Mouse (Mus musculus) cortical plate, adult 2 months (tissue): ENCODE results near the gene Fam241b. TPM values are rescaled to one million over a fixed set of nuclear protein-coding genes. Genes with fewer than 3 reads are reported as not detected.

Experiments used
- H3K27ac ChIP-seq: fragments of 200-500 bp; 2 replicates; pipeline ENCODE4 v1.5.1; 2012; ENCODE audit warnings: low read length, control low read depth, inconsistent platforms; ENCODE audit not compliant: insufficient read depth
- H3K4me1 ChIP-seq: fragments of 200-500 bp; 2 replicates; pipeline ENCODE4 v1.6.1; 2011; ENCODE audit warnings: low read length; ENCODE audit not compliant: control insufficient read depth, insufficient read depth
- H3K4me3 ChIP-seq: fragments of 200-500 bp; 2 replicates; pipeline ENCODE4 v1.5.1; 2011; ENCODE audit warnings: mild to moderate bottlenecking, low read length, control low read depth; ENCODE audit not compliant: insufficient read depth
- CTCF ChIP-seq: fragments of 200-500 bp; IDR thresholded peaks from 2 replicates; pipeline ENCODE4 v1.5.1; 2011; ENCODE audit warnings: mild to moderate bottlenecking, control low read depth, low read length; ENCODE audit not compliant: insufficient read depth; ENCODE audit errors: extremely low read depth
- POLR2A ChIP-seq: fragments of 200-500 bp; IDR thresholded peaks from 2 replicates; pipeline ENCODE4 v1.6.1; 2011; ENCODE audit warnings: mild to moderate bottlenecking, low read length, control low read depth; ENCODE audit not compliant: insufficient read depth; ENCODE audit errors: extremely low read depth
- polyA plus RNA-seq: library from polyadenylated mRNA; depleted of rRNA; stranded (reverse); fragments of >200 nt; gene quantifications from 2 replicates; pipeline ENCODE4 v1.2.3, GENCODE M21; 2012

Gene Fam241b
- polyA plus RNA-seq, 1 experiment = 50.3 TPM

DNA sequence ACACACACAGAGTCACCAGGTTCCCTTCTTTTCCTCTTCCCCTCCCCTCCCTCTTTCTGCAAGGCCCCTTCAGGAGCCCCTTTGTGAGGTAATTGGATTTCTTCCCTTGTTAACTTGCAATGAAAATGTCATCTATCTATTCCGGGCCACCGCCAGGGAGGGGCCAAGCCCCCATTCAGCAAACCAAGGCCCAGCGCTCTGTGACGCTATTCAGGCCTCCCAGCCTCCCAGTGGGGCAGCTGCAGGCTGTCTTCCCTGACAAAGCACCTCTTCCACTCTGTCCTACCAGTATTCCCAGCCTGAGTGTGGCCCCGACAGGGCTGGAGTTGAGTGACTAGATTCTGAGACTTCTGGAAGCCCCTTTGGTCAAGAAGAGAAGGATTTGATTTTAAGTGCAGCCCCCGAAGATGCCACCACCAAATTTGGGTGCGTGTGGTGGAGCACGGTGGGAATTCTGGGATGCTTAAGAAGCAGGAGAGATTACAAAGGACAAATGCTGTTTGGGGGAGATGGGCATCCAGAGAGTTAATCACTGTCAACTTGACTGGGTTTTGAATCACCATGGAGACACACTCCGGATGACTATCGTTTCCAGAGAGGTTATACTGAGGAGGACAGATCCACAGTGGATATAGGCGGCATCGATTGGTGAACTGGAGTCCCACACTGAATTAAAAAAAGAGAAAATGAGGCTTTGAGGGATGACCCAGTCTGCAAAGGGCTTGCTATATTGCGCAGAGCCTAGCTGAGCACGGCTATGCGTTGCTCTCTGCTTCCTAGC is 31.0 kb upstream of the Fam241b start:
- Histone ChIP-seq H3K4me3 (no peak overlapping the region), H3K4me1 (no peaks in the 10 kb centered on the region), H3K27ac (no peak overlapping the region)
- TF ChIP-seq CTCF (no peak), POLR2A (no peak)

GRCm38 (mm10) chr10:62173941-62174448 is 30.3 kb upstream of the Fam241b start:
- no peak overlapping the region for H3K27ac ChIP-seq
- H3K4me1 ChIP-seq = no peaks in the 10 kb centered on the region
- H3K4me3 ChIP-seq = no peak overlapping the region
- TF ChIP-seq CTCF = no peak
- no peak for TF ChIP-seq POLR2A

- Histone ChIP-seq H3K4me3 (no peak overlapping the region), H3K27ac (no peak overlapping the region), H3K4me1 (no peaks in the 10 kb centered on the region)
- TF ChIP-seq POLR2A (no peak), CTCF (no peak)
Measured at GRCm38 (mm10) chr10:62172841-62173553, 29.3 kb upstream of the Fam241b start.

- TF ChIP-seq CTCF (no peak), POLR2A (no peak)
- no peak overlapping the region for H3K4me3 ChIP-seq
- no peak overlapping the region for H3K27ac ChIP-seq
- no peaks in the 10 kb centered on the region for H3K4me1 ChIP-seq
Measured at GRCm38 (mm10) chr10:62162410-62162809, 18.7 kb upstream of the Fam241b start.

- no peak for TF ChIP-seq CTCF
- no peak for TF ChIP-seq POLR2A
- H3K4me1 ChIP-seq = no peaks in the 10 kb centered on the region
- H3K4me3 ChIP-seq = no peak overlapping the region
- H3K27ac ChIP-seq = no peak overlapping the region
Measured at GRCm38 (mm10) chr10:62149929-62150328, 6.2 kb upstream of the Fam241b start.

DNA sequence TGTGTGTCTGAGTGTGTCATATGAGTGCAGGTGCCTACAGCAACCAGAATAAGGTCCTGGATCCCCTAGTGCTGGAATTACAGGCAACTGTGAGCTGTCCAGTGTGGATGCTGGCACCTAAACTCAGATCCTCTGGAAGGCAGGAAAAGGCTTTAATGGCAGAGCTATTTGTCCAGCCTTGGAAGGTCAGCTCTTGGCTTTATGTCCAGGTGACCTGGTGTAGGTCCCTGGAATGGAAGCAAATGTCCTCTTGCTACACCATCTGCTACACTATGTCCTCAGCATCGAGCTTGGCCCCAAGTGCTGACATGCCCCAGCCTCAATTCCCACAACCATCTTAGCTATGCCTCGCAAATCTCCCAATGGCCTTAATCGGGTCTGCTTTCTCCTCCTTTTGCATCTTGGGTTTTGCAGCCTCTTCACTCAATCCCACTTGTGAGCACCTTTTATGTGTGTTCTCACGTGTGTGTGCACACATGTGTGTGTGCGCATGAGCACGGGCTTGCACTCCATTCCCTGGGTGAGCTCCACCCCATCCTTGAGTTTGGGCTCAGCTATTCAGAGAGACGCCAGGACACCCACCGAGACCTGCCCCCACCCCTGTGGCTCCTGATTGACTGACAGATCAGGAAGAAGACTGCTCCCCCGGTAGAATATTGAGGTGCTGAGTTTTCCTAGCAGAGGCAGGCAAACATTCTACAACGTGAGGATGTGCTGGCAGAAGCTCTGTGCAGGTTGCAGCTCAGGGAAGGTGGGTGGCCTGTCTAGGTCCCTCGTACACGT is 3.9 kb upstream of the Fam241b start:
- no peak for TF ChIP-seq CTCF
- H3K27ac ChIP-seq = no peak overlapping the region
- H3K4me3 ChIP-seq = no peak overlapping the region
- no peaks in the 10 kb centered on the region for H3K4me1 ChIP-seq

GRCm38 (mm10) chr10:62145957-62146356 is 2.2 kb upstream of the Fam241b start:
- no peak for TF ChIP-seq CTCF
- Histone ChIP-seq H3K4me1 (no peaks in the 10 kb centered on the region), H3K27ac (no peak overlapping the region), H3K4me3 (no peak overlapping the region)

DNA sequence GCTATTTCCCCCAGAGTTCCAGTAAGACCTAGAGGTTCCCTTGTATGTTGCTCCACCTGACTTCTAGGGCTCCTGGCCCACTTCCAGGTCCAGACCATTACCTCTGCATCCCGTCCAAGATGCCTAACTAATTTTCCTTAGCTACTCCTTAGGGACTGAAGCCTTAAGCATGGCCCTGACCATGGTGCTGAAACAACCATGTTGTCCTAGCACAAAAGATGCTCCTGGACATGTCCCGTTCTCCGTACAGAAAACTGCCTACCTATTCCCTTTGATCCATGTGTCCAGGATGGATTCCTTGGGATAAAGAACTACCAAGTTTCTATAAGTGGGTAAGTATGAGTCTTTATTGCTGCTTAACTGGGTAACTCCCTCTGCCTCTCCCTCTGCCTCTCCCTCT is 5.7 kb downstream of the Fam241b start:
- no peak for TF ChIP-seq CTCF
- no peak for TF ChIP-seq POLR2A
- Histone ChIP-seq H3K4me1 (no peaks in the 10 kb centered on the region), H3K4me3 (no peak overlapping the region), H3K27ac (no peak overlapping the region)

DNA sequence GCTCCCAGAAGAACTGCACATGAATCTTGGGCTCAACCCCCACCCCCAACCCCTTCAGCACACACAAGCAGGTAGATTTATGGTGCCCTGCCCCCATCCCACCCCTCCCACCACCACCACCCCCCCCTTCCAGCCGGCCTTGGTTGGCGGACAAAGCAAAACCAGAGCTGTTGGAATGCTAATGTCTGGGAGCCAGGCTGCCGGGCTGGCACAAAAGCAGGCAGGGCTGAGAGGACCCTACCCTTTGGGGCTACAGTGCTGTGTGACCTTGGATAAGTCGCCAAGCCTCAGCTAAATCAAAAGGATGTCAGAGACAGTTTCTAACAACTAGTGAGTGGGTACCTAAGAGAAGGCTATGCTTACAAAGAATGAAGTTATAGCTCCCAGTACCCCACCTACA is 6.6 kb downstream of the Fam241b start:
- TF ChIP-seq CTCF = no peak
- no peak for TF ChIP-seq POLR2A
- Histone ChIP-seq H3K4me3 (no peak overlapping the region), H3K27ac (no peak overlapping the region), H3K4me1 (no peaks in the 10 kb centered on the region)
